In genomic region chrX:135886234-135886585, GRCm38 (mm10) we compare ENCODE assay signal across 7 mouse cellular contexts. TPM values are rescaled to one million over a fixed set of nuclear protein-coding genes. Genes with fewer than 3 reads are reported as not detected.
DNase-seq lines count a peak whose midpoint lies in the region; ATAC-seq lines count a peak whose summit lies in the region.

No protein-coding gene starts in this region.

- WGBS in liver, embryonic 16.5 days (ENCODE audit: insufficient replicate concordance) = 22% methylated on average over 10 of the region's 11 CpGs

- H3K9me3 ChIP-seq in liver, embryonic 16.5 days (replicated peaks; ENCODE audit: control insufficient read depth, low read length) = no peaks in the 10 kb centered on the region

- H3K4me1 ChIP-seq in liver, embryonic 16.5 days (ENCODE audit: control insufficient read depth, low read depth, low read length) = no peaks in the 10 kb centered on the region

- H3K9ac ChIP-seq in liver, embryonic 16.5 days (ENCODE audit: low read depth, low read length) = peak overlapping the region; percentile 61

- no peaks in the 10 kb centered on the region for H3K27me3 ChIP-seq in liver, embryonic 16.5 days (ENCODE audit: control insufficient read depth, insufficient read depth, low read depth, low read length)

- H3K4me2 ChIP-seq in liver, embryonic 16.5 days (ENCODE audit: low read depth, low read length) = peak overlapping the region; percentile 59

- ATAC-seq in liver, embryonic 16.5 days (ENCODE audit: low read depth) = peak; percentile 30; the same call in 1 of the 2 replicates

- peak; percentile 38 to 41 for DNase-seq in B cell, adult 2 months
- peak; percentile 3 to 33 for DNase-seq in CD8-positive naive resting alpha-beta T cell, adult 2 months (ENCODE audit: low read depth in 2 of 2, low spot score in 2 of 2)
- DNase-seq in cerebellum, adult 9-10 months = peak; percentile 54
- peak; percentile 9 for DNase-seq in gastrocnemius, postnatal 25 days
- DNase-seq in kidney, adult 9 months = peak; percentile 7
- DNase-seq in ovary, postnatal 14 days (ENCODE audit: low spot score) = peak; percentile 18

- H3K27ac ChIP-seq in liver, embryonic 16.5 days (ENCODE audit: low read length) = no peak overlapping the region

- peak overlapping the region; percentile 64 for H3K4me3 ChIP-seq in liver, embryonic 16.5 days (ENCODE audit: low read depth, low read length)

- no peaks in the 10 kb centered on the region for H3K36me3 ChIP-seq in liver, embryonic 16.5 days (ENCODE audit: control insufficient read depth, insufficient read depth)

RNA-seq across cellular contexts. Expression of gene Gprasp2, which starts 47.4 kb away (rescaled TPM):
- total RNA-seq in gastrocnemius, postnatal 25 days (2021) = 1 to 10 TPM; 1.2 to 1.3 TPM
- polyA plus RNA-seq in liver, embryonic 16.5 days (2015; fragmentation: Nextera tagmentation; extraction: Ambion mirVana) = 1.4 and 1.5 TPM in 2 replicates
